Mouse (Mus musculus) midbrain, embryonic 10.5 days (tissue): ENCODE results near the gene Olfr1427. TPM values are rescaled to one million over a fixed set of nuclear protein-coding genes. Genes with fewer than 3 reads are reported as not detected.

ENCODE experiments used
- polyA plus RNA-seq: library from polyadenylated mRNA; unstranded; fragments of >200 nt; fragmentation: Nextera tagmentation; extraction: Ambion mirVana; gene quantifications from 2 replicates; pipeline ENCODE4 v1.2.1, GENCODE M21; 2016

Olfr1427 gene
- polyA plus RNA-seq, 1 experiment from 2014 or later: not detected

Other genes with a start within 250 kb of the Olfr1427 start
- not detected in 2 replicates for gene Olfr1418, start 242.3 kb downstream of the Olfr1427 start, polyA plus RNA-seq
- gene Olfr1419, start 228.2 kb downstream of the Olfr1427 start, polyA plus RNA-seq: not detected in 2 replicates
- not detected in 2 replicates for gene Olfr1420, start 216.8 kb downstream of the Olfr1427 start, polyA plus RNA-seq
- gene Patl1, start 190.9 kb downstream of the Olfr1427 start, polyA plus RNA-seq: 23.5 and 24.3 TPM in 2 replicates
- gene Osbp, start 137.4 kb downstream of the Olfr1427 start, polyA plus RNA-seq: 2.7 and 2.9 TPM in 2 replicates
- gene Olfr1423, start 62.0 kb downstream of the Olfr1427 start, polyA plus RNA-seq: 0.02 TPM in 1 of 2 replicates, not detected in the other
- gene Olfr1424, start 40.7 kb downstream of the Olfr1427 start, polyA plus RNA-seq: not detected in 2 replicates
- not detected in 2 replicates for gene Olfr1425, start 25.6 kb downstream of the Olfr1427 start, polyA plus RNA-seq
- gene Olfr1426, start 11.3 kb downstream of the Olfr1427 start, polyA plus RNA-seq: not detected in 2 replicates
- not detected in 2 replicates for gene Olfr1428, start 12.6 kb upstream of the Olfr1427 start, polyA plus RNA-seq
- not detected in 2 replicates for gene Olfr76, start 19.9 kb upstream of the Olfr1427 start, polyA plus RNA-seq
- not detected in 2 replicates for gene Olfr1555-ps1, start 66.8 kb upstream of the Olfr1427 start, polyA plus RNA-seq
- not detected in 2 replicates for gene Olfr1431, start 97.3 kb upstream of the Olfr1427 start, polyA plus RNA-seq
- gene Olfr1432, start 129.3 kb upstream of the Olfr1427 start, polyA plus RNA-seq: not detected in 2 replicates
- gene Olfr262, start 138.3 kb upstream of the Olfr1427 start, polyA plus RNA-seq: not detected in 2 replicates
- gene Olfr235, start 157.7 kb upstream of the Olfr1427 start, polyA plus RNA-seq: not detected in 2 replicates
- gene Olfr1434, start 176.5 kb upstream of the Olfr1427 start, polyA plus RNA-seq: not detected in 2 replicates
- gene Olfr1436, start 195.8 kb upstream of the Olfr1427 start, polyA plus RNA-seq: not detected in 2 replicates
- gene Olfr1437, start 221.8 kb upstream of the Olfr1427 start, polyA plus RNA-seq: not detected in 2 replicates
- not detected in 2 replicates for gene Olfr1438-ps1, start 232.6 kb upstream of the Olfr1427 start, polyA plus RNA-seq